Mouse (Mus musculus) hematopoietic stem cell, adult 5-6 weeks (primary cell): ENCODE measurements around the gene Gm20503. TPM values are rescaled to one million over a fixed set of nuclear protein-coding genes. Genes with fewer than 3 reads are reported as not detected.

Experiments
- ATAC-seq, 2 experiments: fragments of 125-278 bp in 1 of 2; replicated peaks in 1 of 2; 2 replicates each; pipeline ENCODE4 v1.8.0; 2016 to 2017; ENCODE audit warnings: inconsistent platforms in 2 of 2, mild to moderate bottlenecking in 2 of 2, moderate number of reproducible peaks in 2 of 2, low read depth in 1 of 2, moderate TSS enrichment in 1 of 2; ENCODE audit not compliant: low FRiP score in 2 of 2, poor library complexity in 2 of 2, severe bottlenecking in 2 of 2, insufficient read depth in 1 of 2, low TSS enrichment in 1 of 2
- total RNA-seq: library from RNA; stranded (forward); fragments of 172-1452, 232-1000 nt; gene quantifications from 2 replicates; pipeline ENCODE4 v1.2.3, GENCODE M21; 2017

The Gm20503 gene
- not detected in 2 replicates for total RNA-seq

GRCm38 (mm10) chr4:59002948-59003805, at the start of gene Gm20503:
Gene Gm20503, plus strand, starts transcription at chr4:59003210.
- peak; percentile 77 to 96 for ATAC-seq

GRCm38 (mm10) chr4:58961719-58962118, 41.3 kb upstream of the Gm20503 start:
- ATAC-seq = no peak

GRCm38 (mm10) chr4:58963271-58963670, 39.7 kb upstream of the Gm20503 start:
- ATAC-seq = no peak

GRCm38 (mm10) chr4:58965136-58965535, 37.9 kb upstream of the Gm20503 start:
- ATAC-seq = no peak

- ATAC-seq = no peak; a peak in 1 of 4 replicates
Measured at GRCm38 (mm10) chr4:58970678-58971077, 32.3 kb upstream of the Gm20503 start.

GRCm38 (mm10) chr4:58975711-58976110, 27.3 kb upstream of the Gm20503 start:
- ATAC-seq = no peak

GRCm38 (mm10) chr4:58981421-58981820, 21.6 kb upstream of the Gm20503 start:
- no peak for ATAC-seq

- no peak for ATAC-seq
Measured at GRCm38 (mm10) chr4:58982806-58983205, 20.2 kb upstream of the Gm20503 start.

- ATAC-seq = peak; percentile 42 to 72; a peak in 3 of 4 replicates
Measured at GRCm38 (mm10) chr4:58985157-58985648, 17.8 kb upstream of the Gm20503 start.

GRCm38 (mm10) chr4:58986540-58987190, 16.3 kb upstream of the Gm20503 start, which contains the start of gene Ptgr1:
Gene Ptgr1, minus strand, starts transcription at chr4:58987119.
- ATAC-seq = peak; percentile 18 to 40; a peak in 1 of 4 replicates

- no peak for ATAC-seq
Measured at GRCm38 (mm10) chr4:58989303-58989898, 13.6 kb upstream of the Gm20503 start.

- no peak; a peak in 1 of 4 replicates for ATAC-seq
Measured at GRCm38 (mm10) chr4:58990609-58991434, 12.2 kb upstream of the Gm20503 start.

- no peak for ATAC-seq
Measured at GRCm38 (mm10) chr4:58992195-58992594, 10.8 kb upstream of the Gm20503 start.

GRCm38 (mm10) chr4:58994762-58995161, 8.2 kb upstream of the Gm20503 start, which contains the start of gene Dnajc25:
Gene Dnajc25, plus strand, starts transcription at chr4:58995062.
- ATAC-seq = no peak

- no peak for ATAC-seq
Measured at GRCm38 (mm10) chr4:58995251-58995693, 7.7 kb upstream of the Gm20503 start.

- no peak for ATAC-seq
Measured at GRCm38 (mm10) chr4:58997081-58997480, 5.9 kb upstream of the Gm20503 start.

- ATAC-seq = no peak
Measured at GRCm38 (mm10) chr4:58998688-58999087, 4.3 kb upstream of the Gm20503 start.
